Mouse (Mus musculus) cerebellum, adult 11 months (tissue): Measurements from ENCODE around the gene Gtf2f2.

Source experiments
- DNase-seq: peaks from one replicate; pipeline ENCODE4 v3.0.0; 2022

Gene Gtf2f2

DNA sequence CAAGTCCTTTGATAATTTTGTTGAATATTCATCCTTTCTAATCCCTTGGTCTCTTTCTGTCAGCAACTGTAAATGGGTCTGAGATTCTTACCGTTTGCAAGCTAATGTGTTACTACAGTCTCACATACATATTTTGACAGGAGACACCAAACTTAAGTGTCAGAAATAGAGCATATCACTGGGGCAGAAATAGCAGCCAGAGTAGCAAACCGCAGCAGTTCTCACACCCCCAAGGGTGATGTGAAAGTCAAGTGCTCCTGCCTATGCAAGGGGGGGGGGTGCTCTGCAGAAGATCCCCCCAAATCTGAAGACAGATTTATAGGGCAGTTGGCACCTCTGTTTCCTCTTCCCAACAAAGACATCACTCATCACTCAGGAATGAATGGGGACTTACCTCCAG is 152.5 kb downstream of the Gtf2f2 start:
- DNase-seq: no peak

DNA sequence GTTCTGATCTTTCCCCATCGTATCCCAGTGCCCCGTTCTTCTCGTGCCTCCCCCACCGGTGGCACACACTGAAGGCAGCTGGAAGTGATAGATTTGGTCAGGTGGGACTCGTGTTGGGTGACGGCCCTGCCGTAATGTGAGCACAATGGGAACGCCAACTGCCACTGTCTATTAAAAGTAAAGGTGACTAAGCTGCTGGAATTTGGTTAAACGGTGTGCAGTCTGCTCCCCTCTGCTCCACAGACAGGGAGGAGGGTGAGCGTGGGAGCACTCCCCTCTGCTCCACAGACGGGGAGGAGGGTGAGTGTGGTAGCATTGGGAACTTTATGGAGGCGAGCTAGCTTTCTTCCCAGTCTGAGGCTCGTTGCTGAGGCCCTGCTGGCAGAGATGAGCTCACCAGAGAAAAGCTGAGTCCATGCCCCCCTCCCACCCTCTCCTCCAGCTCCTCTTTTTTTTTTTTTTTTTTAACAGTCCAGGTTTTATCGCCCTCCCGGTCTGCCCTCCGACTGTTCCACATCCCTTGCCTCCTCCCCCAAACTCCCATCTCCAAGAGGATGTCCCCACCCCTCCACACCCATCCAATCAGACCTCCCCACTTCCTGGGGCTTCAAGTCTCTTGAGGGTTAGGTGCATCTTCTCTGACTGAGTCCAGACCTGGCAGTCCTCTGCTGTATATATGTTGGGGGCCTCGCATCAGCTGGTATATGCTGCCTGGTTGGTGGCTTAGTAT is 155.2 kb downstream of the Gtf2f2 start:
- DNase-seq: no peak

DNA sequence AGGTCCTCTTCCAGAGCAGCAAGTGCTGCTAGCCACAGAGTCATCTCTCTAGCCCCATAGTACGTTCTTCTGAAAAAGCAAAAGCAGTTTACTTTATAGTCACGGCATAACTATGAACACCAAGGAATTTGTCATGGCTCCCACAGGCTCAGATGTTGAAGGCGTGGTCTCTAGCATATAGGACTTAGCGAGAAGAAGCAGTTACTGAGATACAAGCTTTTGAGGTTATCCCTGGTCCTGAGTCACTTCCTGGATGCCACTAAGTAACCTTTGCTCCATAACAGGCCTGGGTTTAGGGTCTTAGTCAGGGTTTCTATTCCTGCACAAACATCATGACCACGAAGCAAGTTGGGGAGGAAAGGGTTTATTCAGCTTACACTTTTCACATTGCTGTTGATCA is 158.6 kb downstream of the Gtf2f2 start:
- no peak for DNase-seq

DNA sequence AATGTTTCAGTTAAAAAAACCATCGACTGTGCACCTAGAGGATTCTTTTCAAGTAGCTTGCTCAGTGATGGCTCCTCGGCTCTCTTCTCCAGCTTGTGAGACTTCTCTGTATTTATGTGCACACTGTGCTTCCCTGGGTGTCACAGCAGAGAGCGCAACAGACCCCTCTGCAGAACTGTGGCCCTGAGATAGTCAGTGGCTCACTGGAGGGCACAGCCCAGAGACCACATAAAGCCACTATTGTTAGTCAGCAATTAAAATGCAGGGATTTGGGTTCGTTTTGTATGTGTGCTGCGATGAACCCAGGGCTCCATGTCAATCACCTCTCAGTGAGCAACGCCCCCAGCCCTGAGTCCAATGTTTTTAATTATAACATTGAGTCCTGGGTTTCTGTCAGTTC is 159.8 kb downstream of the Gtf2f2 start:
- DNase-seq: no peak

DNA sequence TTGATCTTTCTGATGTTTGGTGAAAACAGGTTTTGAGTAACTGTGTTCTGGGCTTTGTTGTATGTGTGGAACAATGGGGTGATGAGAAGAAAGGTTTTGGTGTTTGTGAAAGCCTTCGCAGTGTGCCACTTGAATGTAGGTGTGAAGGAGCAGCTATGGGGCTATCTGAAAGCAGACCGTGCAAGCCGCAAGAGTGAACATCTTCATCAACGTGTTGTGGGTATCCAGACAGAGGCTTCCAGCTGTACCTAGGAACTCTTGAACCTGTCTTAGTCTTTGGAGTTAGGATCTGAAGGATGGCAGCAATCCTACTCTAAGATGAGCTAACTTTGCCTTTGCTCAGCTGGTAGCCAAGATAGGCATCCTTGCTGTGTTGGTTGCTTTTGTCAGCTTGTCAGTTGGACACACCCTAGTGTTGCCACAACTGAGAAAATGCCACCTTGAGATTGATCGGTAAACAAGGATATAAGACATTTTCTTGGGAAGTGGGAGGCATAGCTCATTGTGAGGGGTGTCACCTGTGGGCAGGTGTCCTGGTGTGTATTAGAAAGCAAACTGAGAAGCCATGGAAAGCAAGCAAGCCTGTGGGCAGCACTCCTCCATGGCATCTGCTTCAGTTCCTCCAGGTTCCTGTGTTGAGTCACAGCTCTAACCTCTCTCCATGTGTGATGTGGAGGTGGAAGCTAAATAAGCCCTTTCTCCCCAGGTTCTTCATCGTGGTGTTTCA is 160.7 kb downstream of the Gtf2f2 start:
- no peak for DNase-seq

DNA sequence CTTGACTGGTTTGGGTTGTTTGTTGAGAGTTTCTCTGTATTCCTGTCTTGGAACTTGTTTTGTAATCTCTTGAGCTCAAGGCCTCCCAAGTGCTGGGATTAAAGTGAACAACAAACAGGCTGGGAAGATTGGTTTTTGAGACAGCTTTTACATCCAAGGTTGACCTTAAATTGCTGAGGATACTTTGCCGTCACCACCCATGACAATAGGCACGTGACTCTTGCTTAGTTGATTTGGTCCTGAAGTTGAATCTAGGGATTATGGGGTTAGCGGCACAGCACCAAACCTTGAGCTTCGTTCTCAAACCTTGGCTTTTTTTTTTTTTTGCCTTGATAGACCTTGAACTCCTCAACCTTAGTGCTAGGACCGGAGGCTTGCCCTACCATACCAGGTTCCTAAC is 161.4 kb downstream of the Gtf2f2 start:
- DNase-seq: no peak

DNA sequence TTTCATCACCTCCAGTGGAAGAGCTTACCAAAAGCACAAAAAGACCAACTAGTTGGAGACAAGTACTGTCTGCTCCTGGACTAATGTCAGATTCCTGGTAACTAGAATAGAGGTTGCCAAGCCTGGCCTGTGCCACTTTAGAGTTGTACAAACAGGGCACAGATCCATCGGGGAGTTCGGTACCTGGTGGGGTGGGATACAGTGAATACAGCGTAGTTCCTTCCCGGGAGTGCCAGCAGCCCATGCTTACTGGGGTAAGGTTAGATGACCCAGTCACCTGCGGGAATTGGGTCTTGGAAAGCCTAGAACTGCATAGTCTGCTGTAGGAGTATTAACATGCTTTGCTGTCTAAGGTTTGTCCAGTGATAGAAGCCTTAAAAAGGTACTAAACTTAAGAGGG is 162.2 kb downstream of the Gtf2f2 start:
- DNase-seq: no peak

DNA sequence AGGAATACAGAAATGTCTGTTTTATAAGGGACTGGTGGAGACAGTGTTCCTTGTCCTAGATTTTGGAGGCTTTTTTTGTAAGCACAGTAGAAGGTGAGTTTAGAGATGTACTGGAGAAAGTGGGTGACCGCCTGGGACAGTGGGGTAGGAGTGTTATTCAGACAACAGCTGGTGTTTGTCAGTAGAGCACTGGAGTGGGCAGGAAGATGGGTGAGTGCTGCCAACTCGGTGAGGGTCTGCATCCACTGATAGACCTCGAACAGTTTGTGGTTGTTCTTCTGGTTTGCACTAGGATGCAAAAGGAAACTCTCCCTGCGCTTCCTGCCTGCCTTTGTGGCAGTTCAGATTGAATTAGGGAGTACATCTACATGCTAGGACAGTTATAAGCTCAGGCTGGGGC is 163.0 kb downstream of the Gtf2f2 start:
- DNase-seq: no peak
